Mouse (Mus musculus): ENCODE measurements around the gene Phrf1.

Phrf1 gene

GRCm38 (mm10) chr7:141294479-141294878 is 65.9 kb downstream of the Phrf1 start:
- no peak for DNase-seq

DNA sequence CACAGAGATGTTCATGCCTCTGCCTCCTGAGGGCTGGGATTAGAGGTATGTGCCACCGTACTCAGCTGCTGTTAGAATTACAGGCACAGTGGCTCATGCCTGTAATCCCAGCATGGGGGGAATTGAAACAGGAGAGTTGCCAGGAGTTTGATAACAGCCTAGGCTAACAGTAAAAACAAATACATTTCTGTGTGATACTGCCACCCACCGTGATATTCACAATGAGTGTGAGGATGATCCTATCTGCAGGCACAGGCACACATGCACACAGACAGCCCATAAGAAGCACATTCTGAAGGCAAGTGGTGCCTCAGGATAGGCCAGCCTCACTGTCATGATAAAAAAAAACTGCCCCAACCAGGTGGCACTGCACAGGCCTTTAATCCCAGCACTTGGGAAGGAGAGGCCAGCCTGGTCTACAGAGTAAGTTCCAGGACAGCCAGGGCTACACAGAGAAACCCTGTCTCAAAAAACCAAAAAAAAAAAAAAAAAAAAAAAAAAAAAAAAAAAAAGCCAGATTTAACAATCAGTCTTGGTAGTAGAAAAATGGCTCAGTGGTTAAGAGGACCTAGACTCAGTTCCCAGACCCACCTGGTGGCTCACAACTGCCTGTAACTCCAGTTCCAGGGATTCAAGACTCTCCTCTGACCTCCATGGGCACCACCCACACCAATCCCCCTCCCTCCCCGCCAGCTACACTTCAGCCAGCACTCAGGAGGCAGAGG is 69.5 kb downstream of the Phrf1 start:
- DNase-seq, result no peak

DNA sequence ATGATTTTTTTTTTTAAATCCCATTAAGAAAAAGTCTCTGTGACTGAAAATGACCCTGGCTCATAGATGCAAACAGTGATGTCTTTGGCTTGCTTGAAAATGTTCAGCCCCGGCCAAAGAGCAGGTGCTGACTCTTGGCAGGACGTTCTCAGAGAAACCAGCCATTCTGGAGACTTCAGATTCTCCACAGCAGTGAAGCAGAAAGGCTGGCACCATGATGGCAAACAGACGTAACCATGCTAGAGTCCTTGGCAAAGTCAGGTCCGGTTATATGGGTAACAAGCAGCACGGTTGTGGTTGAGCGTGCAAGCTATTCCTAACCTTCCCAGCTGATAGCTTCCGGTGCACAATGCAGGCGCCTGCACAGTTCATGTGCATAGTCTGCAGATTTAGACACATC is 70.6 kb downstream of the Phrf1 start:
- DNase-seq, result no peak

- DNase-seq, result no peak
Observed at GRCm38 (mm10) chr7:141301386-141301785, 72.8 kb downstream of the Phrf1 start.

- peak; percentile 37 to 42 for DNase-seq
Observed at GRCm38 (mm10) chr7:141302702-141303268, 74.2 kb downstream of the Phrf1 start.

DNA sequence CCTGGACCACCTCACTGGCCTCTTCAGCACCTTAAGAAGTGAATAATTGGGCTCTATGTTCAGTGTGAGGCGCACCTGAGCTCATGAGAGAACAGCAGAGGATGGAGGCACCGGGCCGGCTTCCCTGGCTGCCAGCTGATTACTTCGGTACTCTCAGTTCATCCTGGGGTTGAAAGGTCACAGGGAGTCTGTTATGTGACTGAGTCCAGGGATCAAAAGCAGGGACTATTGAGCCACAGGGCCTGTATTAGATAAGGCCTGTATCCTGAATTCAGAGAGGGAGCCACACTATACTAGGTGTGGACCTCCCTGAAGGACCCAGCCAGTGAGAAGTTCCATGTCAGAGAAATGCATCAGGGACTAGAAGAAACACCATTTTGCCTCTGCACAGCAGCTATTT is 76.0 kb downstream of the Phrf1 start:
- no peak for DNase-seq

All from thymus, postnatal 36 days (tissue).